Mouse (Mus musculus) kidney, adult 11 months (tissue): Measurements from ENCODE around the gene Gm21820.
"Not testable (repeated sequence)": the region's sequence is repeated elsewhere in the genome, so short reads cannot be mapped to it uniquely, and the experiment has no call there.

Experiments used
- DNase-seq: peaks from one replicate; pipeline ENCODE4 v3.0.0; 2022

Gm21820 gene

DNA sequence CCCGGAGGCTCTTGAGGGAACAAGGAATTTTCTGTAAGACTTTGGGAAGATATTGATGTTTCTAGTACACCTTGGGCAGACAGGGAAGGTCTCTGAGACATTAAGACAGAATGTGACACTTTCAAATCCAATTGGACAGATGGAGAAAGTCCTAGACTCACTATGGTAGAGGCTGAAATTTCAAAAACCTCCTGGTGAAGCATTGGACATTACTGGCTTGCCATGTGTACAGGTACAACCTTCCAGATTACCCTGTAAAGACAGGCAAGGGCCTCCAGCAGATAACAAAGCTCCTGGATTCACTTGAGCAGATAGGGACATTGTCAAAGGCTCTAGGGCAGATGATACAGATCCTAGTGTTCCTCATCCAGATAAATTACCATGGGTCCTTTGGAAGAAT lies at the start of gene Gm21820:
Gene Gm21820, minus strand, starts transcription at position 101 of the 400 bp plus-strand sequence.
- not testable (repeated sequence) for DNase-seq
